Mouse (Mus musculus) subcutaneous adipose tissue, adult 2 months (tissue): ENCODE results near the gene Zfp28. TPM values are rescaled to one million over a fixed set of nuclear protein-coding genes. Genes with fewer than 3 reads are reported as not detected.

Experiments
- polyA plus RNA-seq: library from polyadenylated mRNA; depleted of rRNA; stranded (reverse); fragments of >200 nt; gene quantifications from 2 replicates; pipeline ENCODE4 v1.2.3, GENCODE M21; 2012; ENCODE audit warnings: low replicate concordance; rRNA removed

The Zfp28 gene
- polyA plus RNA-seq: 4.2 and 5.3 TPM in 2 replicates

DNA sequence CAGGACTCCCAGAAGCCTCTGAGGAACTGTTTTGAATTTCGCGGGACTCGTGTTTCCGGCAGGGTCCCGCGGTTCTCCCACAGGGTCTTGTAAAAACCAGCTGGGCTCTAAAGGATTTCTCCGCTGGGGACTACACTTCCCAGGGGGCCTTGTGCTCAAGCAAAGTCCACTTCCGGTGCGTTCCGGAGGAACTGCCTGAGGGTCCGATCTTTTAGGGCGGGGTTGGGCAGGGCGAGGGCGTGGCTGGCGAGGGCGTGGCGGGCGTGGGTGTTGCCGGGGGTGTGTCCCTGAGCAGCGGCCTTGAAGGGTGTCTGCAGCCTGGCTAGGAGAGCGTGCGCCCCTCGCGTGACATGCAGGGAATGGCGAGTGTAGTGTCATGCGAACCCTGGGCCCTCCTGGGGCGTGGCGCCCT is at the start of gene Zfp28:
Gene Zfp28, plus strand, starts transcription at position 252 of the 412 bp plus-strand sequence.

DNA sequence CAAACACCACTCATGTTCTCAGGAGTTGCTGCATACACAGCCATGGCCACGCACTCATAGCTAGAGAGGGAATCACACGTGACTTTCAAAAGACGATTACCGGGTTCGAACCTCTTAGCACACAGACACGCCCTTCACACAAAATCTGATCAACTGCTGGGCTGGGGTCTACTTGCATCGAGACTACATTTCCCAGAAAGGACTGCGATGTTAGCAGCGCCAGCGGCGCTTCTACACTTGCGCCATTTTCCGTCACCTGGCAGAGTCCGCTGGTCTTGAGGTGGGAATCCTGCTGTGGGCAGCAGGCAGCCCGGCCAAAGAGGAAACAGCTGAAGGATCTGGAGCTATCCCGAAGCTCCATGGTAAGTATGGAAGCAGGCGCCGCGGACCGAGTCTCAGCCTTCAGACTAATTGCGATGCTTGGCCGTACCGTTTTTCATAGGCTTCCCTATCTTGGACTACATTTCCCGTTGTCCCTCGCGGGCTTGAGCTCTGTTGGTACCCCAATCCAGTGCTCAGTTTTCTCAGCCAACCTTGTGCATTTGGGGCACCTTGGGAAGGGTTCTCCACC is 39.5 kb upstream of the Zfp28 start, which contains the start of gene Gm3854:
Gene Gm3854, plus strand, starts transcription at position 259 of the 571 bp plus-strand sequence.

DNA sequence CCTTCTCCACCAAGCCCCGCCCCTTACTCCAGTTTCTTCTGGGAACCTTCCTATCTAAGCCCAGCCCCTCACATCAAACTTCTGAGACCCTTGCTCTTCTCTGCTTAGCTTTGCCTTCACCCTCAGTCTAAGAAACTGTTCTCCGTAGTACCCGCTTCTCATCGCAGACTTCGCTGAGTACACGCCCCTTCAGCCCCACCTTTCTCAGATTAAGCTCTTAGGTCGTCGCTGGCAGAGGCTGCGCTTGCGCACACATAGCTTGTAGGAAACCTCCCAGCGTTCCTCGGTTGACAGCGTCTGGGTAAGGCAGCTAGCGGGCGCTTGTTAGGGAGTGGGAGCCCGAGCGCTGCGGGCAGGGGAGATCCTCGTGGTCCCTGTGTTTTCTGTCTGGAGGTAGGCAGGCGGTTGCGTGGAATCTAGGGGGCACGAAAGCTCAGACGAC is 20.0 kb upstream of the Zfp28 start, which contains the start of gene Zfp78:
Gene Zfp78, plus strand, starts transcription at position 234 of the 442 bp plus-strand sequence.

DNA sequence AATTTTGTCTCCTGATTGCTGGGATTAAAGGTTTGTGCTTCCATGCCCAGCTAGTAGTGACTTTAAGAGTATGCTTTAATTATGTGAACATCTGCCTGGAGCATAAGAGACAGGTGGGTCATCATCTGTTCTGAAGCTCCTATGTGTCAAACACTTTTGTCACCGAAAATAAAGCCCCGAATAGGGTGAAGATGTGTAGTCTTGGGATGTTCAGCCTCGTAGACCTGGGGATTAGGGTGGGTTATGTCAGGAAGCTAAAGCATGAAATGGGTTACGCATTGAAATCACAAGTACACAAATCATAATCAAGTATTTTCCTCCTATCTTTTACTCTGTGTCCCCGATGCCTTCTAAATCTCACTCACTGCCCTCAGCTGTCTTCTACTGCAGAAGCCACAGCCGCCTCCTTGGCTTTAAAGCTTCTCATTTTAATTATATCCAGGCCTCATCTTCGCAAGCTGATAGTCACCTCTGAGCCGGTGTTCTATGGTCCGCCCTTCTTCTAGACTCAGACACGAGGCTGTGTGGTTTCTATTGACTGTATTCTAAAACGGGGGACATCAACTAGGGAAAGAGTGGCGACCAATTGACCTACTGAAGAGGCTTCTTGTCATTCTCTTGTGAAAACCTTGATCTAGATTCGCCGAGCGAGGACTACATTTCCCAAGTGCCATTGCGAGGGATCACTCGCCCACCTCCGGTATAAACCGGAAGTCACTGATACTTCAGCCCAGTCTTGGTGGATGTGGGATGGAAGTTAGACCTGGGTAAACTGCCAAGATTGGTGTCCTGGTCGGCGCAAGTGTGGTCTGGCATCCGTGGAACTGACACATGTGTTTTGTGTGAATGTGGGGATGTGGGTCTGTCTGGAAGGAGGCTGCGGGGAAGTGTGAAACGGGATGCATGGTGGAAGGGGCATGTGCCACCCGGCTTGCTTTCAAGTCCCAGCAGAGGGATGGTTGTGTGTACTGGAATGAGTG is 15.2 kb downstream of the Zfp28 start, which contains the start of gene Smim17:
Gene Smim17, plus strand, starts transcription at position 720 of the 980 bp plus-strand sequence.

DNA sequence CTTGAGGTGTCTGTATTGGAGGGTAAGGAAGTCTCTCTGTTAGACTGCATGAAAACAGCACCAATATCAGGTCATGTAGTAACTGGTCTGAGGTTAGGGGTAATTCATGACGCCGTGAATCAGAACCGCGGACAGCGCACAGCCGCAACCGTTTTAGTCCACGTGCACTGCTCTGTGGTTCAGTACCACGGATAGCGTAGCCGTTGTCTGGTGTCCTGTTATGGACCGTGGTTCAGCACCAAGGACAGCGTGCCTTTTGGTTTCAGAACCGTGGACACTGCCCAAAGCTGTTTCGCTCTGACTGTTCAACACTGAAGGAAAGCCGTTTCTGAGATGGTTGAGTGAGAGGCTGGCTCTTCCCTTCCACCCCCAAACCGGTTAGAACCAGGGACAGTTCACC is 26.9 kb downstream of the Zfp28 start, which contains the start of gene Gm20715:
Gene Gm20715, plus strand, starts transcription at position 235 of the 400 bp plus-strand sequence.

DNA sequence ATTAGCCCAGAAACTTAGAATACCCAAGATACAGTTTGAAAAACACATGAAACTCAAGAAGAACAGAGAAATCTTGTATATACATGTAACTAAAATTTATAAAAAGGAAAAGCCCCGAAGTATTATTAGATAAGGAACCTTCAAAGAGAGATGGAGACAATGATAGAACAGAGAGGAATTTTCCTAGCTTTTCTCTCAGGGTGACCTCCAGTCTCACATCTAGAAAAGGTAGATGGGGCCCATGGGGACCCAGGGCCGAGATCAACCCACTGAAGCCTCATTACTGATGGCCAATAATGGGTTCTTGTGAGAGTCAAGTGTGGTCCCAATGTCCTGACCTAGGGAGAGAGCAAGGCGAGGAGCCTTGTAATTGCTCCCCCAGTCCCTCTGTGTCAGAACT is 55.3 kb downstream of the Zfp28 start, which contains the start of gene Olfr1344:
Gene Olfr1344, plus strand, starts transcription at position 301 of the 400 bp plus-strand sequence.

Other genes with a start within 250 kb of the Zfp28 start
- 36.6 and 43.9 TPM in 2 replicates for gene Zfp787, start 227.3 kb upstream of the Zfp28 start, polyA plus RNA-seq
- gene Zfp444, start 211.1 kb upstream of the Zfp28 start, polyA plus RNA-seq: 13.4 and 35.9 TPM in 2 replicates
- not detected in 2 replicates for gene Galp, start 186.2 kb upstream of the Zfp28 start, polyA plus RNA-seq
- not detected in 2 replicates for gene Zscan5b, start 161.0 kb upstream of the Zfp28 start, polyA plus RNA-seq
- 0.46 and 1.5 TPM in 2 replicates for gene Epp13, start 130.6 kb upstream of the Zfp28 start, polyA plus RNA-seq
- 1.6 and 1.8 TPM in 2 replicates for gene Zfp667, start 96.7 kb upstream of the Zfp28 start, polyA plus RNA-seq
- gene Zfp583, start 52.0 kb upstream of the Zfp28 start, polyA plus RNA-seq: 1.0 and 1.2 TPM in 2 replicates
- gene Gm3854, start 39.5 kb upstream of the Zfp28 start, polyA plus RNA-seq: 0.09 and 0.27 TPM in 2 replicates
- gene Zfp78, start 20.0 kb upstream of the Zfp28 start, polyA plus RNA-seq: 0.73 and 1.0 TPM in 2 replicates
- not detected in 2 replicates for gene Smim17, start 15.4 kb downstream of the Zfp28 start, polyA plus RNA-seq
- gene Gm20715, start 27.0 kb downstream of the Zfp28 start, polyA plus RNA-seq: not detected in 2 replicates
- gene Olfr1344, start 55.4 kb downstream of the Zfp28 start, polyA plus RNA-seq: 0.07 TPM in 1 of 2 replicates, not detected in the other
- gene Olfr1336, start 72.9 kb downstream of the Zfp28 start, polyA plus RNA-seq: not detected in 2 replicates
- gene Olfr1346, start 83.8 kb downstream of the Zfp28 start, polyA plus RNA-seq: not detected in 2 replicates
- gene Olfr5, start 103.6 kb downstream of the Zfp28 start, polyA plus RNA-seq: 0.12 TPM in 1 of 2 replicates, not detected in the other
- gene Olfr1347, start 116.5 kb downstream of the Zfp28 start, polyA plus RNA-seq: not detected in 2 replicates
- gene Olfr1348, start 125.5 kb downstream of the Zfp28 start, polyA plus RNA-seq: not detected in 2 replicates
- not detected in 2 replicates for gene Olfr1349, start 139.7 kb downstream of the Zfp28 start, polyA plus RNA-seq
- gene Olfr1350, start 181.5 kb downstream of the Zfp28 start, polyA plus RNA-seq: not detected in 2 replicates